Mouse (Mus musculus) C2C12 (cell line): ENCODE results near the gene Kiss1r.

ENCODE experiments used
- CTCF ChIP-seq: IDR thresholded peaks from one replicate; pipeline ENCODE4 v1.5.1; 2011; ENCODE audit not compliant: control insufficient read depth, insufficient read depth, insufficient read length
- USF1 ChIP-seq: IDR thresholded peaks from one replicate; pipeline ENCODE4 v1.6.1; 2011; ENCODE audit warnings: low read depth, mild to moderate bottlenecking, control low read depth, moderate library complexity

DNA sequence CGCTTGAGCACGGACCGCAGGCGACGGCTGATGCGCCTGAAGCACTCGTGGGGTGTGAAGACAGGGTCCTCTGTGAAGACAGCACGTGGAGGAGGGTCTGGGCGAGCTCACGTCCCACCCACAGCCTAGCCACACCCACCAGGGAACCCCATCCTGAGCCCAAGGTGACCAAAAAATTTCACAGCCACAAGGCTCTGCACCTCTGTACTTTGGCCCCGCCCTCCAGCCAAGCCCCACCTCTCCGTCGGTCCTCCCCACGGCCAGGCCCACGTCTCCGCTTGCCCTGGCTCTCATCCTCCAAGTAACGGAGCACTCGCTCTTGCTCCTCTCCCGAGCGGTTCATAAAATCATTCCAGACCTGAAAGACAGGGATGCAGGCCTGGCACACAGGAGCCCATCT is 4.4 kb upstream of the Kiss1r start:
- TF ChIP-seq CTCF (no peak), USF1 (no peak)
